9 mouse cellular contexts compared by ENCODE assay signal in genomic region chr4:106862317-106862716, GRCm38 (mm10). TPM values are rescaled to one million over a fixed set of nuclear protein-coding genes. Genes with fewer than 3 reads are reported as not detected.
DNase-seq lines count a peak whose midpoint lies in the region; ATAC-seq and TF ChIP-seq lines count a peak whose summit lies in the region.
"Had no signal": no experiment of that assay in that cellular context is flagged by ENCODE, and none has a peak within 500 bp of the region (broad histone marks: within the 10 kb centered on the region; RNA-seq: fewer than 3 reads in every experiment).

No protein-coding gene starts in this region.

- peak overlapping the region; percentile 37 for H3K9ac ChIP-seq in heart, adult 2 months (ENCODE audit: low read depth, low read length)
- no peak overlapping the region for H3K9ac ChIP-seq in liver, embryonic 12.5 days
- H3K9ac ChIP-seq in hindbrain, embryonic 12.5 days = no peak overlapping the region

- ATAC-seq in liver, embryonic 12.5 days = no peak
- no peak for ATAC-seq in hindbrain, embryonic 12.5 days (ENCODE audit: low FRiP score)

- no peaks in the 10 kb centered on the region for H3K36me3 ChIP-seq in heart, adult 2 months (ENCODE audit: control insufficient read depth, insufficient read depth, low read length)
- no peaks in the 10 kb centered on the region for H3K36me3 ChIP-seq in liver, embryonic 12.5 days
- H3K36me3 ChIP-seq in hindbrain, embryonic 12.5 days = no peaks in the 10 kb centered on the region

- H3K4me3 ChIP-seq in heart, adult 2 months = no peak overlapping the region
- no peak overlapping the region for H3K4me3 ChIP-seq in brown adipose tissue, adult 24 weeks (ENCODE audit: insufficient read depth, low read depth, low read length)
- no peak overlapping the region for H3K4me3 ChIP-seq in liver, embryonic 12.5 days
- H3K4me3 ChIP-seq in hindbrain, embryonic 12.5 days = no peak overlapping the region

- TF ChIP-seq CTCF in heart, adult 2 months (IDR thresholded peaks at IDR 0.05) = no peak

- H3K27me3 ChIP-seq in heart, adult 2 months (ENCODE audit: control insufficient read depth, insufficient read depth, low read length) = no peaks in the 10 kb centered on the region
- peaks cover 8% of the 10 kb centered on the region; the same call in 1 of the 2 replicates for H3K27me3 ChIP-seq in liver, embryonic 12.5 days (replicated peaks)
- H3K27me3 ChIP-seq in hindbrain, embryonic 12.5 days = no peaks in the 10 kb centered on the region

- no peaks in the 10 kb centered on the region for H3K9me3 ChIP-seq in liver, embryonic 12.5 days (replicated peaks)
- no peaks in the 10 kb centered on the region for H3K9me3 ChIP-seq in hindbrain, embryonic 12.5 days (replicated peaks)

- no peak for TF ChIP-seq EP300 in heart, adult 2 months (IDR thresholded peaks at IDR 0.05; ENCODE audit: insufficient read depth, low read depth, low read length)

- peak; percentile 52; the same call in 1 of the 2 replicates for TF ChIP-seq POLR2A in heart, adult 2 months (IDR thresholded peaks at IDR 0.05; ENCODE audit: insufficient read depth, low read depth, low read length)

- peaks cover 9% of the 10 kb centered on the region for H3K4me1 ChIP-seq in heart, adult 2 months (ENCODE audit: control insufficient read depth, insufficient read depth, low read length)
- peaks cover 17% of the 10 kb centered on the region for H3K4me1 ChIP-seq in brown adipose tissue, adult 24 weeks (ENCODE audit: control insufficient read depth, insufficient read depth, insufficient read length, low read length)
- H3K4me1 ChIP-seq in liver, embryonic 12.5 days = peaks cover 47% of the 10 kb centered on the region
- H3K4me1 ChIP-seq in hindbrain, embryonic 12.5 days = peaks cover 50% of the 10 kb centered on the region

- peak overlapping the region; percentile 51 for H3K27ac ChIP-seq in heart, adult 2 months
- peak overlapping the region; percentile 61 for H3K27ac ChIP-seq in brown adipose tissue, adult 24 weeks (replicated peaks; ENCODE audit: low read depth, low read length)
- H3K27ac ChIP-seq in liver, embryonic 12.5 days = peak overlapping the region; percentile 17; the same call in 1 of the 2 replicates
- no peak overlapping the region for H3K27ac ChIP-seq in hindbrain, embryonic 12.5 days

- WGBS in heart, adult 2 months = 39% methylated on average over 7 of the region's 7 CpGs
- WGBS in liver, embryonic 12.5 days (ENCODE audit: insufficient replicate concordance) = 19% methylated on average over 7 of the region's 7 CpGs
- WGBS in hindbrain, embryonic 12.5 days = 68% methylated on average over 7 of the region's 7 CpGs

- no peaks in the 10 kb centered on the region for H3K79me2 ChIP-seq in heart, adult 2 months (replicated peaks; ENCODE audit: control insufficient read depth, insufficient read depth, low read length)

- DNase-seq in heart, adult 2 months = peak; percentile 40 to 47
- DNase-seq in heart, adult 8-10 months (ENCODE audit: low spot score) = no peak
- DNase-seq in heart, postnatal 4 days = peak; percentile 59
- no peak for DNase-seq in spleen, postnatal 36 days (ENCODE audit: low spot score in 2 of 2)
- DNase-seq in frontal cortex, postnatal 10 days (ENCODE audit: low spot score in 2 of 2) = no peak
- DNase-seq: cerebellum, postnatal 25 days had no signal

- intact Hi-C loops in heart, adult 2 months (cut with DNase I) = no loop called here

- no peak overlapping the region for H3K4me2 ChIP-seq in liver, embryonic 12.5 days
- no peak overlapping the region for H3K4me2 ChIP-seq in hindbrain, embryonic 12.5 days (replicated peaks)

RNA-seq across cellular contexts. Expression of gene Ssbp3, which starts 48.2 kb away (rescaled TPM):
- 10 to 100 TPM; 37.3 to 39.0 TPM for total RNA-seq in heart, adult 2 months (2021)
- 26.1 and 26.6 TPM in 2 replicates for polyA plus RNA-seq in heart, adult 2 months (2012; rRNA removed)
- 10 to 100 TPM; 34.2 to 42.5 (median 36.2) TPM for total RNA-seq in heart, adult 8-10 months (2022)
- polyA plus RNA-seq in brown adipose tissue, adult 24 weeks (2012; ENCODE audit: insufficient read depth, insufficient read length, missing spikeins) = 31.3 and 36.4 TPM in 2 replicates
- 10 to 100 TPM; 55.3 to 58.7 TPM for total RNA-seq in heart, postnatal 4 days (2021)
- polyA plus RNA-seq in liver, embryonic 12.5 days (2016; fragmentation: Nextera tagmentation; extraction: Ambion mirVana) = 98.6 and 118 TPM in 2 replicates
- 285 and 302 TPM in 2 replicates for polyA plus RNA-seq in hindbrain, embryonic 12.5 days (2016; fragmentation: Nextera tagmentation; extraction: Ambion mirVana)

RNA-seq across cellular contexts. Expression of gene Acot11, which starts 57.5 kb away (rescaled TPM):
- 10 to 100 TPM; 27.5 to 48.6 TPM for total RNA-seq in heart, adult 2 months (2021)
- 16.4 and 25.2 TPM in 2 replicates for polyA plus RNA-seq in heart, adult 2 months (2012; rRNA removed)
- total RNA-seq in heart, adult 8-10 months (2022) = 10 to 100 TPM; 26.2 to 44.3 (median 36.4) TPM
- polyA plus RNA-seq in brown adipose tissue, adult 24 weeks (2012; ENCODE audit: insufficient read depth, insufficient read length, missing spikeins) = 278 and 386 TPM in 2 replicates
- 10 to 100 TPM; 12.7 to 13.7 TPM for total RNA-seq in heart, postnatal 4 days (2021)
- polyA plus RNA-seq in liver, embryonic 12.5 days (2016; fragmentation: Nextera tagmentation; extraction: Ambion mirVana) = 7.5 and 7.6 TPM in 2 replicates
- polyA plus RNA-seq in hindbrain, embryonic 12.5 days (2016; fragmentation: Nextera tagmentation; extraction: Ambion mirVana) = 2.4 TPM in 2 replicates

Comparison
In these comparisons a context has a peak if more than half of its experiments do, and no peak if none do; other contexts are left out.
1. DNase-seq: peak in heart, adult 2 months (2 of 2) and heart, postnatal 4 days (single experiment); none in heart, adult 8-10 months (single experiment), spleen, postnatal 36 days (0 of 2) and frontal cortex, postnatal 10 days (0 of 2).
2. RNA of gene Acot11, which starts 57.5 kb away (polyA plus RNA-seq): 278 to 386 TPM in brown adipose tissue, adult 24 weeks; 16.4 to 25.2 TPM in heart, adult 2 months, 7.5 to 7.6 TPM in liver, embryonic 12.5 days and 2.4 TPM in hindbrain, embryonic 12.5 days; every median in the first group is over 10 times any median in the second.